Mouse (Mus musculus) layer of hippocampus, postnatal 10 days (tissue): ENCODE measurements around the gene Ggn. TPM values are rescaled to one million over a fixed set of nuclear protein-coding genes. Genes with fewer than 3 reads are reported as not detected.
"Not testable (repeated sequence)": the region's sequence is repeated elsewhere in the genome, so short reads cannot be mapped to it uniquely, and the experiment has no call there.

ENCODE experiments used
- DNase-seq, 2 experiments: peaks; one replicate each; pipeline ENCODE4 v3.0.0; 2021; ENCODE audit warnings: low spot score in 2 of 2
- total RNA-seq, 2 experiments: library from RNA; stranded (reverse); gene quantifications; 2 replicates each; pipeline ENCODE4 v1.2.3; 2021

Gene Ggn
- total RNA-seq, 2 experiments from 2014 or later, result 1.0 to 1.2 TPM

DNA sequence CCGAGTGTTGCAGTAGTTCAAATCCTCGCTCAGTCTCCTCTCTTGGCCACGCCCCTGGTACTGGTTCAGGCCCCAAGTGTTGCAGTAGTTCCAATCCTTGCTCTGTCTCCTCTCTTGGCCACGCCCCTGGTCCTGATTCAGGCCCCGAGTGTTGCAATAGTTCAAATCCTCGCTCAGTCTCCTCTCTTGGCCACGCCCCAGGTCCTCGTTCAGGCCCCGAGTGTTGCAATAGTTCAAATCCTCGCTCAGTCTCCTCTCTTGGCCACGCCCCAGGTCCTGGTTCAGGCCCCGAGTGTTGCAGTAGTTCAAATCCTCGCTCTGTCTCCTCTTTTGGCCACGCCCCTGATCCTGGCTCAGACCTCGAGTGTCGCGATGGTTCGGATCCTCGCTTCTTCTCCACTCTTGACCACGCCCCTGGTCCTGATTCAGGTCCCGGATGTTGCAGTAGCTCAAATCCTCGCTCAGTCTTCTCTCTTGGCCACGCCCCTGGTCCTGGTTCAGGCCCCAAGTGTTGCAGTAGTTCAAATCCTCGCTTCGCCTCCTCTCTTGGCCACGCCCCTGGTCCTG, 42.3 kb downstream of the Ggn start:
- no peak for DNase-seq

GRCm38 (mm10) chr7:29212775-29213560, 43.0 kb downstream of the Ggn start:
- DNase-seq, result not testable (repeated sequence)

DNA sequence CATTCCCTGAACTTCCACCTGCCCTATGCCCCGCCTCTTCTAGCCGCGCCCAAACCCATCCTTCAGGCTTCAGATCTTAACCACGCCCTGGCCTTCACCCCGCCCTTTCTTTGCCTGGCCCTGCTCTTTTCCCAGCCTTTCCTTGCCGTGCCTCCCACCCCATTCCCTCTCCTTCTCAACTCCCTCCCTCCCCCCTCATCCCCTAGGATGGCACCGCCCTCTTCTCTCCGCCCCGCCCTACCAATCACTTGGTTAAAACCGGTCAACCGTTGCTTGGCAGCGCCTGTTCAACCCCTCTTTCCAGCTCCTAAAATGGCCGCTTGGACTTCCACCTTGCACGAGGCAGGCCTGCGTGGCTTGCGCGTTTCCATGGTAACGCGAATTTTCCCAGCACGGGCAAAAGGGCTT, 43.7 kb downstream of the Ggn start, which contains the start of gene Catsperg1:
Catsperg1 (minus strand) TSS at position 361 of the 408 bp plus-strand sequence.
- peak in 1 of 2 experiments; percentile 31 for DNase-seq

DNA sequence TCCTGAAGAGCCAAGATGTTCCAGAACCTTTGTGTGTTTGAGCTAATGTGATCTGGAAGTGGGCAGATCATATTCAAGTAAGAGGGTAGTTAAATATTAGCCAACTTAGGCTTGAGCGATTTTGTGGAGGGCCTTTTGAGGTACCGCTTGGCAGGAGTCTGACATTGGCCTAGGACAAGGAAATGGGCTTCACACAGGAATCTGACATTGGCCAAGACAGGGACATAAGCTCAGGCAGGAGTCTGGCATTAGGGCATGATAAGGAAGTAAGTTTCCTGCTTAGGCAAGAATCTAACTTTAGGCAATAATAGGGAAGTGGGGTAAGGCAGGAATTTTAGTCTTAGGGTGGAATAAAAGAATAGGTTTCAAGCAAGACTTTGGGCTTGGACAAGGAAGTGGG, 44.2 kb downstream of the Ggn start:
- no peak for DNase-seq

- DNase-seq, result no peak
These were observed 44.8 kb downstream of the Ggn start for GRCm38 (mm10) chr7:29214846-29215245.

Other genes starting within 250 kb of the Ggn start
- gene Actn4, start 207.9 kb upstream of the Ggn start, total RNA-seq, result 100 to 1,000 TPM; 128 to 129 TPM
- 100 to 1,000 TPM; 177 to 178 TPM for gene Eif3k, start 188.3 kb upstream of the Ggn start, total RNA-seq
- 1 to 10 TPM; 4.6 to 5.8 TPM for gene Map4k1, start 188.2 kb upstream of the Ggn start, total RNA-seq
- gene Ryr1, start 45.0 kb upstream of the Ggn start, total RNA-seq, result 10 to 100 TPM; 12.6 to 13.7 TPM
- gene Rasgrp4, start 35.4 kb upstream of the Ggn start, total RNA-seq, result 1 to 10 TPM; 2.2 to 3.6 TPM
- gene Fam98c, start 14.0 kb upstream of the Ggn start, total RNA-seq, result 10 to 100 TPM; 28.6 to 35.6 TPM
- 10 to 100 TPM; 40.7 to 46.8 TPM for gene Spred3, start 201 bp downstream of the Ggn start, total RNA-seq
- 100 to 1,000 TPM; 176 to 182 TPM for gene Psmd8, start 10.5 kb downstream of the Ggn start, total RNA-seq
- gene Catsperg1, start 43.8 kb downstream of the Ggn start, total RNA-seq, result 1 to 10 TPM; 2.5 to 2.9 TPM
- gene Kcnk6, start 62.3 kb downstream of the Ggn start, total RNA-seq, result 1 to 10 TPM; 2.9 to 3.5 TPM
- 10 to 100 TPM; 42.8 to 47.8 TPM for gene Yif1b, start 68.1 kb downstream of the Ggn start, total RNA-seq
- under 1 TPM in 1 of 2 experiments, not detected in 1; 0.29 TPM for gene 2200002D01Rik, start 78.3 kb downstream of the Ggn start, total RNA-seq
- 10 to 100 TPM; 25.3 to 31.0 TPM for gene Spint2, start 111.7 kb downstream of the Ggn start, total RNA-seq
- 1 to 10 TPM; 2.0 to 3.2 TPM for gene Ppp1r14a, start 119.1 kb downstream of the Ggn start, total RNA-seq
- gene Dpf1, start 133.7 kb downstream of the Ggn start, total RNA-seq, result 100 to 1,000 TPM; 129 to 138 TPM